Mouse (Mus musculus): ENCODE measurements around the gene Ajuba. TPM values are rescaled to one million over a fixed set of nuclear protein-coding genes. Genes with fewer than 3 reads are reported as not detected.

Ajuba gene
- total RNA-seq, 1 experiment from 2014 or later, result 0.74 TPM

Other genes with a start within 250 kb of the Ajuba start
- gene Oxa1l, start 216.7 kb downstream of the Ajuba start, total RNA-seq (2017), result 30.6 and 30.7 TPM in 2 replicates
- gene Slc7a7, start 159.8 kb downstream of the Ajuba start, total RNA-seq (2017), result 1.9 and 3.5 TPM in 2 replicates
- gene Mrpl52, start 150.6 kb downstream of the Ajuba start, total RNA-seq (2017), result 103 and 131 TPM in 2 replicates
- 6.5 and 7.5 TPM in 2 replicates for gene Mmp14, start 145.9 kb downstream of the Ajuba start, total RNA-seq (2017)
- gene Lrp10, start 113.4 kb downstream of the Ajuba start, total RNA-seq (2017), result 20.5 and 38.3 TPM in 2 replicates
- 1.8 and 2.5 TPM in 2 replicates for gene Rem2, start 101.5 kb downstream of the Ajuba start, total RNA-seq (2017)
- gene Prmt5, start 60.0 kb downstream of the Ajuba start, total RNA-seq (2017), result 52.4 and 53.1 TPM in 2 replicates
- gene Haus4, start 22.9 kb downstream of the Ajuba start, total RNA-seq (2017), result 68.6 and 76.0 TPM in 2 replicates
- 3.8 and 15.3 TPM in 2 replicates for gene 4931414P19Rik, start 28.4 kb upstream of the Ajuba start, total RNA-seq (2017)
- 27.2 and 41.8 TPM in 2 replicates for gene Psmb5, start 40.5 kb upstream of the Ajuba start, total RNA-seq (2017)
- not detected in 2 replicates for gene Psmb11, start 43.9 kb upstream of the Ajuba start, total RNA-seq (2017)
- not detected in 2 replicates for gene Gm17606, start 63.4 kb upstream of the Ajuba start, total RNA-seq (2017)
- gene Cdh24, start 63.8 kb upstream of the Ajuba start, total RNA-seq (2017), result 1.4 and 2.3 TPM in 2 replicates
- gene 1700123O20Rik, start 108.7 kb upstream of the Ajuba start, total RNA-seq (2017), result 34.8 and 47.8 TPM in 2 replicates
- 261 and 357 TPM in 2 replicates for gene Acin1, start 109.4 kb upstream of the Ajuba start, total RNA-seq (2017)
- gene Gm29776, start 121.3 kb upstream of the Ajuba start, total RNA-seq (2017), result 1.1 TPM in 1 of 2 replicates, not detected in the other
- 11.4 and 25.4 TPM in 2 replicates for gene Cebpe, start 134.6 kb upstream of the Ajuba start, total RNA-seq (2017)
- gene Slc7a8, start 204.4 kb upstream of the Ajuba start, total RNA-seq (2017), result 2.3 and 3.2 TPM in 2 replicates
- gene Rnf212b, start 236.6 kb upstream of the Ajuba start, total RNA-seq (2017), result not detected in 2 replicates